Mouse (Mus musculus) midbrain, embryonic 15.5 days (tissue): ENCODE data around the gene Yy1. TPM values are rescaled to one million over a fixed set of nuclear protein-coding genes. Genes with fewer than 3 reads are reported as not detected.
A peak's percentile ranks its signal among the peaks of the same experiment; 100 is the strongest.
"Not testable (repeated sequence)": the region's sequence is repeated elsewhere in the genome, so short reads cannot be mapped to it uniquely, and the experiment has no call there.

ENCODE experiments used
- ATAC-seq: fragments of 200-750 bp; cut with Nextera tagmentation; replicated peaks from 2 replicates; pipeline ENCODE4 v1.8.0; 2017; ENCODE audit warnings: moderate TSS enrichment
- H3K27ac ChIP-seq: fragments of 300-500 bp; sonication (generic); 2 replicates; pipeline ENCODE4 v1.5.1; 2015; ENCODE audit warnings: mild to moderate bottlenecking, inconsistent platforms
- H3K27me3 ChIP-seq: fragments of 300-500 bp; sonication (generic); replicated peaks from 2 replicates; pipeline ENCODE4 v1.6.1; 2015; ENCODE audit warnings: inconsistent platforms
- H3K36me3 ChIP-seq: fragments of 300-500 bp; sonication (generic); replicated peaks from 2 replicates; pipeline ENCODE4 v1.6.1; 2015; ENCODE audit warnings: inconsistent platforms
- H3K4me1 ChIP-seq: fragments of 300-500 bp; sonication (generic); 2 replicates; pipeline ENCODE4 v1.6.1; 2015; ENCODE audit warnings: inconsistent platforms
- H3K4me2 ChIP-seq: fragments of 300-500 bp; sonication (generic); 2 replicates; pipeline ENCODE4 v1.6.1; 2015; ENCODE audit warnings: inconsistent platforms, mild to moderate bottlenecking, moderate library complexity
- H3K4me3 ChIP-seq: fragments of 300-500 bp; sonication (generic); 2 replicates; pipeline ENCODE4 v1.5.1; 2015; ENCODE audit warnings: mild to moderate bottlenecking, inconsistent platforms
- H3K9ac ChIP-seq: fragments of 300-500 bp; sonication (generic); 2 replicates; pipeline ENCODE4 v1.6.1; 2015; ENCODE audit warnings: mild to moderate bottlenecking, inconsistent platforms
- H3K9me3 ChIP-seq: fragments of 300-500 bp; sonication (generic); 2 replicates; pipeline ENCODE4 v1.6.1; 2016; ENCODE audit warnings: inconsistent platforms
- WGBS: fragments of 180-500 bp; shearing (Covaris S2); methylation state at CpG from one replicate; pipeline ENCODE4 v1.1.7; 2015; ENCODE audit warnings: mixed read lengths; 5-methylcytosine and 5-hydroxymethylcytosine counted together
- polyA plus RNA-seq: library from polyadenylated mRNA; unstranded; fragments of >200 nt; fragmentation: Nextera tagmentation; extraction: Ambion mirVana; gene quantifications from 2 replicates; pipeline ENCODE4 v1.2.1, GENCODE M21; 2015

Gene Yy1
- polyA plus RNA-seq, 1 experiment from 2014 or later: 12.9 TPM

GRCm38 (mm10) chr12:108832851-108833250 lies 40.1 kb downstream of the Yy1 start:
- H3K4me2 ChIP-seq: no peak overlapping the region
- H3K9me3 ChIP-seq: no peaks in the 10 kb centered on the region
- no peak overlapping the region for H3K27ac ChIP-seq
- WGBS: 82% methylated on average over 8 of the region's 8 CpGs
- ATAC-seq: no peak
- H3K36me3 ChIP-seq: no peaks in the 10 kb centered on the region
- no peak overlapping the region for H3K9ac ChIP-seq
- H3K27me3 ChIP-seq: no peaks in the 10 kb centered on the region
- H3K4me3 ChIP-seq: no peak overlapping the region
- peaks cover 42% of the 10 kb centered on the region for H3K4me1 ChIP-seq

- H3K4me2 ChIP-seq: no peak overlapping the region
- no peaks in the 10 kb centered on the region for H3K9me3 ChIP-seq
- peaks cover 48% of the 10 kb centered on the region for H3K4me1 ChIP-seq
- H3K4me3 ChIP-seq: no peak overlapping the region
- WGBS: 94% methylated on average over 3 of the region's 3 CpGs
- ATAC-seq: no peak
- H3K36me3 ChIP-seq: no peaks in the 10 kb centered on the region
- H3K27ac ChIP-seq: no peak overlapping the region
- H3K27me3 ChIP-seq: no peaks in the 10 kb centered on the region
- no peak overlapping the region for H3K9ac ChIP-seq
Measured at GRCm38 (mm10) chr12:108833408-108833807, 40.6 kb downstream of the Yy1 start.

GRCm38 (mm10) chr12:108834337-108834736 lies 41.6 kb downstream of the Yy1 start:
- peaks cover 52% of the 10 kb centered on the region for H3K4me1 ChIP-seq
- H3K9me3 ChIP-seq: no peaks in the 10 kb centered on the region
- H3K9ac ChIP-seq: no peak overlapping the region
- no peak overlapping the region for H3K27ac ChIP-seq
- H3K36me3 ChIP-seq: no peaks in the 10 kb centered on the region
- H3K27me3 ChIP-seq: no peaks in the 10 kb centered on the region
- peak overlapping the region; percentile 70; the same call in 1 of the 2 replicates for H3K4me3 ChIP-seq
- 90% methylated on average over 3 of the region's 3 CpGs for WGBS
- peak overlapping the region; percentile 79 for H3K4me2 ChIP-seq
- no peak for ATAC-seq

- Histone ChIP-seq H3K36me3 (no peaks in the 10 kb centered on the region), H3K4me3 (peak overlapping the region; percentile 70), H3K4me2 (peak overlapping the region; percentile 79), H3K9me3 (no peaks in the 10 kb centered on the region), H3K4me1 (peaks cover 52% of the 10 kb centered on the region), H3K27me3 (no peaks in the 10 kb centered on the region), H3K9ac (no peak overlapping the region), H3K27ac (no peak overlapping the region)
- ATAC-seq: no peak
- 36% methylated on average over 5 of the region's 5 CpGs for WGBS
Measured at GRCm38 (mm10) chr12:108834786-108835185, 42.0 kb downstream of the Yy1 start.

GRCm38 (mm10) chr12:108835208-108835839 lies 42.6 kb downstream of the Yy1 start:
- 1% methylated on average over 51 of the region's 51 CpGs for WGBS
- peak overlapping the region; percentile 62 for H3K9ac ChIP-seq
- H3K36me3 ChIP-seq: no peaks in the 10 kb centered on the region
- peak overlapping the region; percentile 79 for H3K4me2 ChIP-seq
- peak; percentile 65 for ATAC-seq
- peak overlapping the region; percentile 35 for H3K27ac ChIP-seq
- no peaks in the 10 kb centered on the region for H3K9me3 ChIP-seq
- no peaks in the 10 kb centered on the region for H3K27me3 ChIP-seq
- peak overlapping the region; percentile 70 for H3K4me3 ChIP-seq
- peaks cover 52% of the 10 kb centered on the region for H3K4me1 ChIP-seq

- no peaks in the 10 kb centered on the region for H3K27me3 ChIP-seq
- H3K36me3 ChIP-seq: no peaks in the 10 kb centered on the region
- H3K4me3 ChIP-seq: peak within 1 kb of the TSS; percentile 70
- no peaks in the 10 kb centered on the region for H3K9me3 ChIP-seq
- peak within 1 kb of the TSS; percentile 77 for H3K27ac ChIP-seq
- peak within 1 kb of the TSS; percentile 79 for H3K4me2 ChIP-seq
- peaks cover 52% of the 10 kb centered on the region for H3K4me1 ChIP-seq
- peak; percentile 99 for ATAC-seq
- under 1% methylated on average over 48 of the region's 53 CpGs for WGBS
- peak within 1 kb of the TSS; percentile 68 for H3K9ac ChIP-seq
Measured at GRCm38 (mm10) chr12:108835840-108836409, 43.2 kb downstream of the Yy1 start, which contains the start of the genes Slc25a29 and Slc25a47. Gene Slc25a29, minus strand, starts transcription at chr12:108835883. Gene Slc25a47, plus strand, starts transcription at chr12:108836046.

- no peak for ATAC-seq
- 62% methylated on average over 7 of the region's 7 CpGs for WGBS
- no peak overlapping the region for H3K27ac ChIP-seq
- no peaks in the 10 kb centered on the region for H3K9me3 ChIP-seq
- H3K4me3 ChIP-seq: peak overlapping the region; percentile 70
- H3K27me3 ChIP-seq: no peaks in the 10 kb centered on the region
- peaks cover 52% of the 10 kb centered on the region for H3K4me1 ChIP-seq
- no peaks in the 10 kb centered on the region for H3K36me3 ChIP-seq
- H3K4me2 ChIP-seq: peak overlapping the region; percentile 79
- H3K9ac ChIP-seq: peak overlapping the region; percentile 68
Measured at GRCm38 (mm10) chr12:108836722-108837121, 43.9 kb downstream of the Yy1 start.

GRCm38 (mm10) chr12:108841181-108841580 lies 48.4 kb downstream of the Yy1 start:
- Histone ChIP-seq H3K4me2 (no peak overlapping the region), H3K36me3 (peaks cover 6% of the 10 kb centered on the region; the same call in 1 of the 2 replicates), H3K9me3 (no peaks in the 10 kb centered on the region), H3K4me1 (peaks cover 26% of the 10 kb centered on the region), H3K4me3 (no peak overlapping the region), H3K27ac (no peak overlapping the region), H3K27me3 (no peaks in the 10 kb centered on the region), H3K9ac (no peak overlapping the region)
- ATAC-seq: no peak
- WGBS: 90% methylated on average over 6 of the region's 6 CpGs

GRCm38 (mm10) chr12:108842663-108843062 lies 49.9 kb downstream of the Yy1 start:
- no peak overlapping the region for H3K4me2 ChIP-seq
- WGBS: 89% methylated on average over 7 of the region's 7 CpGs
- peaks cover 11% of the 10 kb centered on the region for H3K4me1 ChIP-seq
- ATAC-seq: no peak
- no peaks in the 10 kb centered on the region for H3K27me3 ChIP-seq
- H3K4me3 ChIP-seq: no peak overlapping the region
- H3K9me3 ChIP-seq: no peaks in the 10 kb centered on the region
- H3K27ac ChIP-seq: no peak overlapping the region
- H3K9ac ChIP-seq: no peak overlapping the region
- peaks cover 6% of the 10 kb centered on the region; the same call in 1 of the 2 replicates for H3K36me3 ChIP-seq

GRCm38 (mm10) chr12:108848033-108848432 lies 55.3 kb downstream of the Yy1 start:
- H3K4me1 ChIP-seq, H3K27me3 ChIP-seq, H3K9me3 ChIP-seq, H3K36me3 ChIP-seq, H3K27ac ChIP-seq, H3K4me3 ChIP-seq, H3K9ac ChIP-seq, H3K4me2 ChIP-seq, ATAC-seq: not testable (repeated sequence)
- 92% methylated on average over 3 of the region's 3 CpGs for WGBS

GRCm38 (mm10) chr12:108849488-108850022 lies 56.8 kb downstream of the Yy1 start:
- 84% methylated on average over 4 of the region's 4 CpGs for WGBS

GRCm38 (mm10) chr12:108850129-108850528 lies 57.4 kb downstream of the Yy1 start:
- WGBS: 66% methylated on average over 8 of the region's 8 CpGs
- Histone ChIP-seq H3K4me3 (no peak overlapping the region), H3K27me3 (no peaks in the 10 kb centered on the region), H3K36me3 (peaks cover under 1% of the 10 kb centered on the region; the same call in 1 of the 2 replicates), H3K9me3 (no peaks in the 10 kb centered on the region), H3K4me2 (no peak overlapping the region), H3K27ac (no peak overlapping the region), H3K9ac (no peak overlapping the region), H3K4me1 (peaks cover 8% of the 10 kb centered on the region; the same call in 1 of the 2 replicates)
- ATAC-seq: no peak

More at GRCm38 (mm10) chr12:108849488-108850022, 56.8 kb downstream of the Yy1 start:
- no peak for ATAC-seq
- H3K4me3 ChIP-seq: no peak overlapping the region
- no peaks in the 10 kb centered on the region for H3K9me3 ChIP-seq
- no peak overlapping the region for H3K27ac ChIP-seq
- no peaks in the 10 kb centered on the region for H3K27me3 ChIP-seq
- no peak overlapping the region for H3K4me2 ChIP-seq
- H3K4me1 ChIP-seq: peaks cover 8% of the 10 kb centered on the region; the same call in 1 of the 2 replicates
- no peak overlapping the region for H3K9ac ChIP-seq
- peaks cover 6% of the 10 kb centered on the region; the same call in 1 of the 2 replicates for H3K36me3 ChIP-seq
